ENCODE assay signal across 10 mouse cellular contexts in the genomic region with DNA sequence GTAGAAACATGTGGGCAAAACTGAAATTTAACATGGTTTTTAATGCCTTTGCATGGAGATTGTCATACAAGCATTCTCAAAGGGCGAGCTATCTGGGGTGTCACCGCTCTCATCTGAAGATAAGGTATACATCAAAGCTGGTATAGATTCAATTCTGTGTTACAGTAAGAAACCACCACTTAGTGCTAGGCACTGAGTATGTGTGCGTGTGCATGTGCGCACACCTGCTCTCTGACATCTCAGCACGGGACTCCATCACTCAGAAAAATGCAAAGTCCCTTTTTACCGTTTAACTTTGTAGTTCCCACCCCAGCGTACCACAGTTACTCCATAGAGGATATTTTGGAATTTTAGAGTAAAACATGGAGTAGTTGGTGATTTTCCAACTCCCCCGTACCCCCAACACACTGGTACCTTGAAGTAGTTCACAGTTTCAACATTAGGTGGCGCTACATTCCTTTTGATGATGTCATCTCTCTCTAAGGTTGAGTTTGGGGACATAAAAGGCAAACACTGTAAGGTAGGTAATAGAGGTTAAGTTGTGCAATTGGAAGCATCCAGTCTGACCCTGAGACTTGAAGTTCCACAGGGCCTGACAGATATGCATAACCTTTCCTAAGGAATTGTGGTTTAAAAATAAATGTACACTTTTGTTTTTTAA.
A peak's percentile ranks its signal among the peaks of the same experiment; 100 is the strongest.
DNase-seq lines count a peak whose midpoint lies in the region; ATAC-seq and TF ChIP-seq lines count a peak whose summit lies in the region.
"Had no signal": no experiment of that assay in that cellular context is flagged by ENCODE, and none has a peak within 500 bp of the region (broad histone marks: within the 10 kb centered on the region; RNA-seq: fewer than 3 reads in every experiment).

No protein-coding gene starts in this region.

- TF ChIP-seq POLR2A in CH12.LX (IDR thresholded peaks at IDR 0.05; ENCODE audit: low read depth, low read length), result no peak

- H3K4me1 ChIP-seq in CH12.LX (ENCODE audit: control insufficient read depth in 1 of 2, insufficient read depth in 2 of 2), result no peaks in the 10 kb centered on the region
- H3K4me1 ChIP-seq: lung, embryonic 15.5 days had no signal

- H3K9ac ChIP-seq in CH12.LX (ENCODE audit: insufficient read depth, low read depth), result no peak overlapping the region
- H3K9ac ChIP-seq: embryonic facial prominence, embryonic 13.5 days; lung, embryonic 15.5 days had no signal

- peak; percentile 85 for TF ChIP-seq RAD21 in CH12.LX (IDR thresholded peaks at IDR 0.05; ENCODE audit: low read depth, low read length)

- no peak overlapping the region for H3K27ac ChIP-seq in CH12.LX (ENCODE audit: insufficient read depth, low read depth)
- H3K27ac ChIP-seq: embryonic facial prominence, embryonic 13.5 days; lung, embryonic 15.5 days had no signal

- H3K79me2 ChIP-seq in CH12.LX (replicated peaks; ENCODE audit: control insufficient read depth, extremely low read depth, insufficient read depth, poor library complexity, severe bottlenecking), result no peaks in the 10 kb centered on the region

- TF ChIP-seq EP300 in CH12.LX (IDR thresholded peaks at IDR 0.05; ENCODE audit: low read length), result no peak

- TF ChIP-seq CTCF in CH12.LX (conservative IDR thresholded peaks at IDR 0.05 in 1 of 2, IDR thresholded peaks at IDR 0.05 in 1 of 2; ENCODE audit: low read depth in 2 of 2, low read length in 2 of 2), result peak; percentile 68 to 82

- H3K4me3 ChIP-seq in CH12.LX (replicated peaks in 1 of 3; ENCODE audit: low read depth in 2 of 3, low read length in 2 of 3, poor library complexity in 1 of 3), result no peak overlapping the region
- H3K4me3 ChIP-seq: embryonic facial prominence, embryonic 13.5 days; lung, embryonic 15.5 days had no signal

- no peaks in the 10 kb centered on the region for H3K9me3 ChIP-seq in CH12.LX (replicated peaks; ENCODE audit: low read length)
- H3K9me3 ChIP-seq: embryonic facial prominence, embryonic 13.5 days; lung, embryonic 15.5 days had no signal

- intact Hi-C loops in left cerebral cortex, postnatal 25 days (cut with DNase I), result loop anchor here (2.0 to 10.0 kb wide), 3 partner anchors 385 to 719 kb away; no protein-coding TSS in a partner anchor

- in situ Hi-C loops in CH12.LX (cut with MboI; ENCODE audit: low pct_ligation_motif_present, low pct_unique_long_range_greater_than_20kb, low sequenced_read_pairs), result loop anchor here (25.0 kb wide), 2 partner anchors 189 to 411 kb away; no protein-coding TSS in a partner anchor

- ATAC-seq in activated CD4-positive, CD25-positive, alpha-beta regulatory T cell, adult 4 months, result peak; percentile 54

- no peak overlapping the region for H3K4me2 ChIP-seq in CH12.LX (ENCODE audit: insufficient read depth, low read depth, poor library complexity, severe bottlenecking)
- H3K4me2 ChIP-seq: embryonic facial prominence, embryonic 13.5 days; lung, embryonic 15.5 days had no signal

- DNase-seq in layer of hippocampus, adult 11-12 months (ENCODE audit: low spot score), result peak; percentile 45
- DNase-seq in layer of hippocampus, adult 8-10 months (ENCODE audit: low spot score in 2 of 2), result no peak
- peak; percentile 54 for DNase-seq in CH12.LX (ENCODE audit: extremely low read depth)
- peak; percentile 63 for DNase-seq in forelimb bud, embryonic 11.5 days (ENCODE audit: low read depth, low spot score)
- DNase-seq in left cerebral cortex, postnatal 25 days (ENCODE audit: low spot score in 2 of 2), result peak; percentile 49 to 59
- peak; percentile 59 for DNase-seq in retina, postnatal 1 day
- no peak for DNase-seq in gastrocnemius, postnatal 4 days (ENCODE audit: low spot score in 2 of 2)

- peaks cover 0 to 8% of the 10 kb centered on the region in 2 experiments for H3K36me3 ChIP-seq in CH12.LX (replicated peaks in 1 of 2; ENCODE audit: control insufficient read depth in 1 of 2, insufficient read depth in 1 of 2, low read length in 1 of 2)
- H3K36me3 ChIP-seq: embryonic facial prominence, embryonic 13.5 days; lung, embryonic 15.5 days had no signal

- H3K27me3 ChIP-seq in CH12.LX (replicated peaks), result no peaks in the 10 kb centered on the region
- H3K27me3 ChIP-seq: embryonic facial prominence, embryonic 13.5 days; lung, embryonic 15.5 days had no signal

- dilution Hi-C loops in CH12.LX (cut with MboI; ENCODE audit: extremely low pct_ligation_motif_present, extremely low pct_unique_long_range_greater_than_20kb, low sequenced_read_pairs), result no loop called here

TF ChIP-seq in CH12.LX, 34 proteins besides CTCF, POLR2A, EP300 and RAD21:
- TF ChIP-seq SMC3 (IDR thresholded peaks at IDR 0.05; ENCODE audit: low read depth, low read length) (peak; percentile 80), ZC3H11A (IDR thresholded peaks at IDR 0.05; ENCODE audit: low read depth, low read length) (peak; percentile 38; the same call in 1 of the 2 replicates), JUND (conservative IDR thresholded peaks at IDR 0.05; ENCODE audit: low read depth, low read length) (peak; percentile 82), TCF12 (IDR thresholded peaks at IDR 0.05; ENCODE audit: low read depth, low read length) (no peak), JUN (IDR thresholded peaks at IDR 0.05; ENCODE audit: insufficient read depth, low read depth, low read length) (peak; percentile 52), USF2 (conservative IDR thresholded peaks at IDR 0.05; ENCODE audit: low read depth, low read length) (no peak), MAFK (IDR thresholded peaks at IDR 0.05; ENCODE audit: insufficient replicate concordance, low read length) (no peak), ZNF384 (IDR thresholded peaks at IDR 0.05; ENCODE audit: low read depth, low read length) (no peak), E2F4 (IDR thresholded peaks at IDR 0.05; ENCODE audit: insufficient replicate concordance, low read depth, low read length) (no peak), ZMIZ1 (IDR thresholded peaks at IDR 0.05; ENCODE audit: low read depth, low read length) (no peak), CHD2 (IDR thresholded peaks at IDR 0.05; ENCODE audit: low read length) (no peak)

Comparison
In these comparisons a context has a peak if more than half of its experiments do, and no peak if none do; other contexts are left out.
1. DNase-seq: peak in layer of hippocampus, adult 11-12 months (single experiment), CH12.LX (single experiment), forelimb bud, embryonic 11.5 days (single experiment), left cerebral cortex, postnatal 25 days (2 of 2) and retina, postnatal 1 day (single experiment); none in layer of hippocampus, adult 8-10 months (0 of 2) and gastrocnemius, postnatal 4 days (0 of 2).